Mouse (Mus musculus) testis, adult 2 months (tissue): Measurements from ENCODE around the gene Dhx35.

Experiments
- CTCF ChIP-seq: fragments of 200-500 bp; IDR thresholded peaks from 2 replicates; pipeline ENCODE4 v1.5.1; 2012; ENCODE audit warnings: low read depth, mild to moderate bottlenecking, inconsistent platforms, low read length, moderate library complexity; ENCODE audit not compliant: control insufficient read depth, insufficient read depth, insufficient replicate concordance
- POLR2A ChIP-seq: fragments of 200-500 bp; IDR thresholded peaks from 2 replicates; pipeline ENCODE4 v1.6.1; 2012; ENCODE audit warnings: low read depth, mild to moderate bottlenecking, inconsistent platforms, low read length, moderate library complexity; ENCODE audit not compliant: control insufficient read depth

DNA sequence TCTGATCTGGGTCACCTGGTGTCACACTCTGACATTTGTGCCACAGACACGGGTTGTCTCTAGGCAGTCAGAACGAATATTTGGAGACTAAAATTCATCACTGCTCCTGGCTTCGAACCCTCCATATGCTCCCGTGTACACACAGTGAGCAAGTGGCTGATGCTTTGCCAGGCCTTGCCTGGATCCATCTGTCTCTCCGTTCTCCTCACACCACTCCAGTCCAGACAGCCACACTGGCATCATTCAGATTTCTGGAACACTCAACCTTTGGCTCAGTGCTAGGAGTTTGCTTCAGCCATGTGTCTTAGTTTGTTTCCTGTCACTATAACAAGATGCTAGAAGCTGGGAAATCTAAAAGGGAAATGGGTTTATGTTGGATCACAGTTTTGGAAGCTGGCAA is 93.9 kb downstream of the Dhx35 start:
- no peak for TF ChIP-seq CTCF
- no peak for TF ChIP-seq POLR2A
